Mouse (Mus musculus) heart, postnatal 0 days (tissue): ENCODE results near the gene Gsta4. TPM values are rescaled to one million over a fixed set of nuclear protein-coding genes. Genes with fewer than 3 reads are reported as not detected.
A peak's percentile ranks its signal among the peaks of the same experiment; 100 is the strongest.

Source experiments
- ATAC-seq: fragments of 200-750 bp; cut with Nextera tagmentation; 2 replicates; pipeline ENCODE4 v1.8.0; 2017; ENCODE audit warnings: low read depth, moderate number of reproducible peaks, moderate library complexity; ENCODE audit not compliant: insufficient read depth
- DNase-seq: peaks from one replicate; pipeline ENCODE4 v3.0.0-alpha.2; 2016; ENCODE audit warnings: low spot score
- H3K27ac ChIP-seq: fragments of 300-500 bp; sonication (generic); 2 replicates; pipeline ENCODE4 v1.5.1; 2014; ENCODE audit warnings: low read depth, mild to moderate bottlenecking
- H3K27me3 ChIP-seq: fragments of 300-500 bp; sonication (generic); 2 replicates; pipeline ENCODE4 v1.6.1; 2014; ENCODE audit warnings: low read length, mixed read lengths; ENCODE audit not compliant: control insufficient read depth, insufficient read depth
- H3K36me3 ChIP-seq: fragments of 300-500 bp; sonication (generic); replicated peaks from 2 replicates; pipeline ENCODE4 v1.6.1; 2014; ENCODE audit warnings: low read length, mixed read lengths; ENCODE audit not compliant: control insufficient read depth, insufficient read depth
- H3K4me1 ChIP-seq: fragments of 300-500 bp; sonication (generic); 2 replicates; pipeline ENCODE4 v1.6.1; 2014; ENCODE audit warnings: antibody characterized with exemption; ENCODE audit not compliant: control insufficient read depth, insufficient read depth
- H3K4me2 ChIP-seq: fragments of 300-500 bp; sonication (generic); 2 replicates; pipeline ENCODE4 v1.6.1; 2014; ENCODE audit warnings: low read depth, mild to moderate bottlenecking, low read length, moderate library complexity
- H3K4me3 ChIP-seq: fragments of 300-500 bp; sonication (generic); 2 replicates; pipeline ENCODE4 v1.5.1; 2014; ENCODE audit warnings: low read depth, low read length
- H3K9ac ChIP-seq: fragments of 300-500 bp; sonication (generic); replicated peaks from 2 replicates; pipeline ENCODE4 v1.6.1; 2014; ENCODE audit warnings: low read depth, low read length, mixed read lengths
- H3K9me3 ChIP-seq: fragments of 300-500 bp; sonication (generic); replicated peaks from 2 replicates; pipeline ENCODE4 v1.6.1; 2016; ENCODE audit warnings: low read length; ENCODE audit not compliant: control insufficient read depth
- CTCF ChIP-seq: IDR thresholded peaks from 2 replicates; pipeline ENCODE4 v1.5.1; 2016; ENCODE audit warnings: antibody characterized with exemption, control low read depth, low read depth
- EP300 ChIP-seq: IDR thresholded peaks from 2 replicates; pipeline ENCODE4 v1.6.1; 2016; ENCODE audit warnings: antibody characterized with exemption, low read depth
- WGBS: fragments of 180-500 bp; shearing (Covaris S2); extraction: QIAGEN DNeasy Blood & Tissue Kit; methylation state at CpG from one replicate; pipeline ENCODE4 v1.1.7; 2014; 5-methylcytosine and 5-hydroxymethylcytosine counted together
- polyA plus RNA-seq: library from polyadenylated mRNA; unstranded; fragments of >200 nt; fragmentation: Nextera tagmentation; extraction: Ambion mirVana; gene quantifications from 2 replicates; pipeline ENCODE4 v1.2.1, GENCODE M21; 2015
- total RNA-seq: library from RNA; depleted of rRNA; stranded (reverse); fragments of >200 nt; gene quantifications from 2 replicates; pipeline ENCODE4 v1.2.3, GENCODE M21; 2014; ENCODE audit warnings: low replicate concordance

Gene Gsta4
- total and polyA plus RNA-seq, 2 experiments from 2014 or later, result 81.1 to 124 TPM

DNA sequence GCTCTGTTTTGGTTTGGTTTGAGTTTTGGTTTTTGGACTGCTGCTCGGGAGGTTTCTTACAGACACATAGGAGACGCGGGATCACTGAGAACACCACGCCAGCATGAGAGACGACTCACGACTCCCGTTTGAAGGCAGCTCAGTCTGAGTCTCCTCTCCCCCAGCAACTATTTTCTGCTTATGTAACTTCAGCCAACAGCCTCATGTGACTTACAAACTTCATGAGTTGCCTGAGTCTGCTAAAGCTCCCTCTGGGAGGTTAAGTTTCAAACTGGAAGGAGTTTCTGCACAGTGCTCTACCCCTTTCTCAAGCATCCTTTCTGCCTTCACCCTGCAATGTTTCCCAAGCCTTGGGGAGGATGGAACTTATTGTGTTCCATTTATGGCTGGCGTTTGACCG, 3.1 kb downstream of the Gsta4 start:
- ATAC-seq (no peak), DNase-seq (peak; percentile 3)
- H3K36me3 ChIP-seq, result no peaks in the 10 kb centered on the region
- 0 out of 2 replicates have a peak, but pooled peaks cover 4% of the 10 kb centered on the region for H3K4me1 ChIP-seq
- no peaks in the 10 kb centered on the region for H3K9me3 ChIP-seq
- WGBS, result 76% methylated on average over 9 of the region's 9 CpGs
- TF ChIP-seq CTCF, result no peak
- no peak for TF ChIP-seq EP300
- no peak overlapping the region for H3K27ac ChIP-seq
- no peak overlapping the region for H3K9ac ChIP-seq
- no peaks in the 10 kb centered on the region for H3K27me3 ChIP-seq
- H3K4me3 ChIP-seq, result no peak overlapping the region
- H3K4me2 ChIP-seq, result no peak overlapping the region

DNA sequence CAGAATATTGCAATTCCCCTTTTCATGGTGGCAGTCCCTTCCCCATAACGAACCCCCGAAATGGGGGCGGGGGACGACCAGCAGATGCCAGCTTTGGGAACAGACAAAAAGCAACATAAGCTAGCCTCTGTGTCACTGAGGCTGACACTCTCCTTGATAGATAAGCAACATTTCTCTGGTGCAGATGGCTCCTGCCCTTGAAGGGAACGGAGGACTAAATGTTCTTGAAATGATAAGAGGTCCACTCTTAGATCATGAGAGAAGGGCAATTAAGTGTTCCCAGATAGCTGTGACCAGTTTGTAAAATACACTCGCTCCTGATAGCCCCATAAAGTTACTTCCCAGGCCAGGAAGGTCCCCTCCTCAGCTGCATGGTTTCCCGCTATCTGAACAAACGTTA, 6.3 kb downstream of the Gsta4 start:
- Histone ChIP-seq H3K9ac (no peak overlapping the region), H3K27ac (no peak overlapping the region), H3K4me3 (no peak overlapping the region), H3K4me2 (no peak overlapping the region), H3K9me3 (no peaks in the 10 kb centered on the region), H3K27me3 (no peaks in the 10 kb centered on the region), H3K4me1 (0 out of 2 replicates have a peak, but pooled peaks cover 11% of the 10 kb centered on the region), H3K36me3 (no peaks in the 10 kb centered on the region)
- DNase-seq, result no peak
- ATAC-seq, result no peak
- 52% methylated on average over 8 of the region's 8 CpGs for WGBS
- TF ChIP-seq CTCF (no peak), EP300 (no peak)

DNA sequence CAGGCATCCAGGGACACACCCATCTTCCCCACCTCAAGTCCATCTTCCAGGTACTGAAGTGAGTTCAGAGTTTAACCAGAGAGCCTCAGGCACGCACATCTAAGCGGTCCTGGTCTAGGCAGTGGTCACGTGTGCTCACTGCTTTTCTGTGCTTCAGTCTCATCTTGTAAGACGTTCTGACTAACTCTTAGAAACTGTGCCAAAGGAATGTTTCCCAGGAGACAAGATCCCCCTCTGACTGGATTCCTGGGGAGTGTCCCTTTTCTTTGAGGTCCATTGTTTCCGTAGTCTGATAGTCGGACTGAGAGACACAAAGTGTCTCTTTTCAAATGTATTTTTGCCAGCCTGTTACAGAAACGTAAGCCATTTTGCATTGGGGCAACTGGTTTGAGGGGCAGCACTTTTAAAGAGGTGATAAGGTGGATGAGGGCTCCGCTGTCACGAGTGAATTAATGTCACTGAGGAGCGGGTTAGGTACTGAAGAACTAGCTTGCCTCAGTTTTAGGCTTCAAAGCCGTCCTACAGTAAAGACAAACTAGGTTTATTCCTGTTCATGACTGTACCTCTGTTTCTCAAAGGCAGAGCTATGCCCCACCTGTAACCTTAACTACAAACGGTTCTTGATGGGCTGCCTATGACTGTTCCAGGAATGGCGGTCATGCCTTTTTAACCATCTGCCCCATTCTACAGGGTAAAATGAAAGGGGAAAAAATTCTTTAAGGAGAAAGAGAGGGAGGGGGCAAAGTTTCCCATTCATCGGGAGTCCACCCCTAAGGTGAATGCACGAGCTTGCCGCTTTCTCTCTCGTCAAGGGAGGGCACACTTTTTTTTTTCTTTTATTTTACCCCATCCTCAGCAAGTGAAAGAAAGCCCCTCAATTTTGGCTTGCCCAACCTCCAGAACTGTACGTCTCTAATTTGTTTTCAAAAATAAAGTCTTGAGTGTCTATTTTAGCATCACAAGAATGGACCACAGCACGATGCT, 8.4 kb downstream of the Gsta4 start:
- no peak for ATAC-seq
- H3K4me1 ChIP-seq, result 0 out of 2 replicates have a peak, but pooled peaks cover 11% of the 10 kb centered on the region
- 6% methylated on average over 19 of the region's 19 CpGs for WGBS

DNA sequence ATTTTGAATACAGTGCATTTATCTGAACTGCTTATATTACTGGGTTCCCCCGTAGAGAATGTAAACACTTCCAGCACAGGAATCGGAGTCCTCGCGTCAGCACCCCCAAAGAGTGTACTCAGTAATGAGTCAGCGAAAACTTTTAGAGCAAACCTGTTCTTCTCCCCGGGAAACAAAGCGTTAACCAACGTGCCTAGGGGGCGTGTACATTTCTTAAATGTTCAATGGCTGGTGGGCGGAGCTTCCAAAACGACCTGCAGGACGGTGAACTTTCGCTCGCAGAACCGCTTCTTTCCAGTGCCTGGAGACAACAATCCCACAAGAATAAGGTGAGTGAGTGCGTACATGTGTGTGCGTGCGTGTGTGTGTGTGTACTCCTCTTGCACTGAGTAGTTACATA, 9.2 kb downstream of the Gsta4 start:
- H3K4me2 ChIP-seq, result peak overlapping the region; percentile 69

More for the DNA sequence above, 8.4 kb downstream of the Gsta4 start:
- H3K4me2 ChIP-seq, result peak overlapping the region; percentile 69
- no peaks in the 10 kb centered on the region for H3K27me3 ChIP-seq
- peak; percentile 30 for DNase-seq
- no peaks in the 10 kb centered on the region for H3K36me3 ChIP-seq
- peak overlapping the region; percentile 64 for H3K9ac ChIP-seq
- H3K4me3 ChIP-seq, result peak overlapping the region; percentile 53
- no peak overlapping the region for H3K27ac ChIP-seq
- TF ChIP-seq EP300 (no peak), CTCF (no peak)
- no peaks in the 10 kb centered on the region for H3K9me3 ChIP-seq

DNA sequence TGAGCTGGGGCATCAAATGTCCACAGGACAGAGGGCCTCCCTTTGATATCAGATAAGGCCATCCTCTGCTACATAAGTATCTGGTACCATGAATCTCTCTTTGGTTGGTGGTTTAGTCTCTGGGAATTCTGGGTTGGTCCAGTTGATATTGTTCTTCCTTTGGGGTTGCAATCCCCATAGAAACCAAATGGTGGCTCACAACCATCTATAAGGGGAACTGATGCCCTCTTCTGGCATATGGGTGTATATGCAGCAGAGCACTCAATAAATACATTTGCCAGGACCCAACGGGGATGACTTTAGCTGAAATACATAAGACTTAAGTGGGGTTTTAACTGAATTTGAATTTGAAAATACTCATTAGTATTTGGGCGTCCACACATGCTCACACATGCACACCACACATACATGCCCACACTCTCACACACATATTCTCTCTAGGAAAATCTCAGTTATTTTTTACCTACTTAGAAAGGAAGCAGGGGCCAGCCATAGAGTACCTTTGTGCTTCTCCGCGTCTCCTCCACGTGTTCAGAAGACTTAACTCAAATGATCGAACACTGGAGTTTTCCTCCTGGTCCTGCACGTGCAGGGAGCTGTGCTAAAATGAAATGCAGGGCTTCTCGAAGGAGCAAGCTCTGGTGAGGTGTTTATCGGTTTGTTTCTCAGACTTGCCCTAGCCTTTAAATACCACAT, 11.5 kb downstream of the Gsta4 start:
- peak; percentile 89 for DNase-seq
- TF ChIP-seq EP300 (no peak), CTCF (peak; percentile 94)
- H3K27me3 ChIP-seq, result no peaks in the 10 kb centered on the region
- H3K36me3 ChIP-seq, result no peaks in the 10 kb centered on the region
- peak; percentile 22; the same call in 1 of the 2 replicates for ATAC-seq
- H3K9ac ChIP-seq, result no peak overlapping the region
- no peak overlapping the region for H3K4me3 ChIP-seq
- WGBS, result 44% methylated on average over 9 of the region's 9 CpGs
- H3K27ac ChIP-seq, result no peak overlapping the region
- H3K4me1 ChIP-seq, result 0 out of 2 replicates have a peak, but pooled peaks cover 11% of the 10 kb centered on the region
- no peak overlapping the region for H3K4me2 ChIP-seq
- H3K9me3 ChIP-seq, result no peaks in the 10 kb centered on the region

More for the DNA sequence above, 9.2 kb downstream of the Gsta4 start:
- H3K27ac ChIP-seq, result peak overlapping the region; percentile 65
- H3K9me3 ChIP-seq, result no peaks in the 10 kb centered on the region
- DNase-seq, result peak; percentile 88
- TF ChIP-seq CTCF (peak; percentile 8; the same call in 1 of the 2 replicates), EP300 (no peak)
- WGBS, result under 1% methylated on average over 18 of the region's 18 CpGs
- H3K4me3 ChIP-seq, result peak overlapping the region; percentile 53
- 0 out of 2 replicates have a peak, but pooled peaks cover 11% of the 10 kb centered on the region for H3K4me1 ChIP-seq
- H3K36me3 ChIP-seq, result no peaks in the 10 kb centered on the region
- peak overlapping the region; percentile 64 for H3K9ac ChIP-seq
- peak; percentile 67 for ATAC-seq
- H3K27me3 ChIP-seq, result no peaks in the 10 kb centered on the region
